Mouse (Mus musculus) frontal cortex, postnatal 25 days (tissue): ENCODE results near the gene Mthfsd.
A peak's percentile ranks its signal among the peaks of the same experiment; 100 is the strongest.
"Not testable (repeated sequence)": the region's sequence is repeated elsewhere in the genome, so short reads cannot be mapped to it uniquely, and the experiment has no call there.

Experiments
- DNase-seq, 2 experiments: peaks; one replicate each; pipeline ENCODE4 v3.0.0; 2022; ENCODE audit warnings: low spot score in 2 of 2

The Mthfsd gene

GRCm38 (mm10) chr8:121107668-121108656 is at the start of gene Mthfsd:
Gene Mthfsd (minus strand): TSS chr8:121108392.
- peak; percentile 97 to 98 for DNase-seq

GRCm38 (mm10) chr8:121156990-121157491 is 48.8 kb upstream of the Mthfsd start:
- DNase-seq: no peak

GRCm38 (mm10) chr8:121152394-121152793 is 44.2 kb upstream of the Mthfsd start:
- no peak for DNase-seq

GRCm38 (mm10) chr8:121148573-121149083 is 40.4 kb upstream of the Mthfsd start:
- DNase-seq: no peak

GRCm38 (mm10) chr8:121145457-121146134 is 37.4 kb upstream of the Mthfsd start:
- DNase-seq: not testable (repeated sequence)

- no peak for DNase-seq
These were observed 28.7 kb upstream of the Mthfsd start for GRCm38 (mm10) chr8:121136856-121137255.

GRCm38 (mm10) chr8:121134512-121134911 is 26.3 kb upstream of the Mthfsd start:
- no peak for DNase-seq

- DNase-seq: no peak
These were observed 25.9 kb upstream of the Mthfsd start for GRCm38 (mm10) chr8:121134102-121134501.

GRCm38 (mm10) chr8:121132961-121133513 is 24.8 kb upstream of the Mthfsd start:
- DNase-seq: no peak

- no peak for DNase-seq
These were observed 22.3 kb upstream of the Mthfsd start for GRCm38 (mm10) chr8:121130522-121130921.

- no peak for DNase-seq
These were observed 21.2 kb upstream of the Mthfsd start for GRCm38 (mm10) chr8:121129265-121129940.

GRCm38 (mm10) chr8:121128531-121129264 is 20.5 kb upstream of the Mthfsd start:
- DNase-seq: no peak

GRCm38 (mm10) chr8:121127756-121128375 is 19.7 kb upstream of the Mthfsd start, which contains the start of gene Foxl1:
Gene Foxl1 (plus strand): TSS chr8:121127940.
- no peak for DNase-seq

- no peak for DNase-seq
These were observed 19.1 kb upstream of the Mthfsd start for GRCm38 (mm10) chr8:121127291-121127701.

GRCm38 (mm10) chr8:121126694-121127093 is 18.5 kb upstream of the Mthfsd start:
- no peak for DNase-seq

- no peak for DNase-seq
These were observed 18.0 kb upstream of the Mthfsd start for GRCm38 (mm10) chr8:121126191-121126590.

- peak in 1 of 2 experiments; percentile 56 for DNase-seq
These were observed 17.2 kb upstream of the Mthfsd start for GRCm38 (mm10) chr8:121125311-121125876.

- DNase-seq: no peak
These were observed 16.5 kb upstream of the Mthfsd start for GRCm38 (mm10) chr8:121124547-121125239.

- no peak for DNase-seq
These were observed 14.9 kb upstream of the Mthfsd start for GRCm38 (mm10) chr8:121123113-121123512.
